Mouse (Mus musculus): ENCODE measurements around the gene Rpl29.

Gene Rpl29

GRCm38 (mm10) chr9:106416826-106417225 is 12.4 kb upstream of the Rpl29 start:
- in situ Hi-C loops (cut with MboI, MseI) = loop anchor here (25.0 kb wide), 1 partner anchor 755 kb away; no protein-coding TSS in a partner anchor

- in situ Hi-C loops (cut with MboI, MseI) = loop anchor here (25.0 kb wide), 1 partner anchor 756 kb away; no protein-coding TSS in a partner anchor
Observed at GRCm38 (mm10) chr9:106417841-106418625, 11.2 kb upstream of the Rpl29 start.

GRCm38 (mm10) chr9:106420608-106421007 is 8.6 kb upstream of the Rpl29 start:
- in situ Hi-C loops (cut with MboI, MseI) = loop anchor here (5.0 to 25.0 kb wide), 3 partner anchors 113 to 758 kb away; no protein-coding TSS in a partner anchor

- in situ Hi-C loops (cut with MboI, MseI) = loop anchor here (5.0 to 25.0 kb wide), 3 partner anchors 114 to 759 kb away; no protein-coding TSS in a partner anchor
Observed at GRCm38 (mm10) chr9:106421033-106421864, 8.0 kb upstream of the Rpl29 start.

DNA sequence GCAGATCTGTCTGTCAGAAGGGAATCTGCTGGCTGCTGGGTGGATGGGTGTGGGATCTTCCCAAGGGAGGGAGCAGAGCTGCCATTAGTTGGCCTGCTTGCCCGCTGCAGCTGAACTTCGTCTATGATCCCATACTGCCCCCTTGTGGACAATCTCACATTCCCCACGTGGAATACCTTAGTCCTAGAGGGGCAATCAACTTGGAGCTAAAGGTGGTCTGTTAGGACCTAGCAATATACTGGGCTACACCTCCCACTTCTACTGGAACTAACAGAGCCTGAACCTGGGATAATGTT is 7.4 kb upstream of the Rpl29 start:
- in situ Hi-C loops (cut with MboI, MseI) = loop anchor here (5.0 to 25.0 kb wide), 3 partner anchors 115 to 760 kb away; no protein-coding TSS in a partner anchor

DNA sequence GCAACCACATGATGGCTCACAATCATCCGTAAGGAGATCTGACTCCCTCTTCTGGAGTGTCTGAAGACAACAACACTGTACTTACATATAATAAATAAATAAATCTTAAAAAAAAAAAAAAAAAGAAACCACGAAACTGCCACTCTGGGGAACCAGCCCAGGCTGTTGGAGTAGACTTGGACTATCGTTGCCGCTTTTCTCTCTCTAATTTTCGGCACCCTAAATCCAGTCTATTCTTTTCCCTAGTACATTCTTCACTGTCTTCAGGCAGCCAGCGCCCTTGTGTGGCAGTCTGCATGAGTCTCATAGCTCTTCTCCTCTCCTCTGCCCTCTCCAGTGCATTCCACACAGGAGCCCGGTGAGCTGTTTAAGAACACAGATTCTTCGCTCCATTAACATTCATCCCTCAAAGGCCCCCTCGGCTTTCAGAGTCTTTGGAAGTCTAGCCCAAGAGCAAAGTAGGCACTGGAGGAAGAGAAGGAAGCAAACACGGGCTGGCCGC is 484 bp upstream of the Rpl29 start:
- in situ Hi-C loops (cut with MboI, MseI) = loop anchor here (10.0 kb wide), 1 partner anchor 214 kb away; no protein-coding TSS in a partner anchor

- in situ Hi-C loops (cut with MboI, MseI) = no loop called here
Observed at GRCm38 (mm10) chr9:106430015-106430264, 686 bp downstream of the Rpl29 start.

DNA sequence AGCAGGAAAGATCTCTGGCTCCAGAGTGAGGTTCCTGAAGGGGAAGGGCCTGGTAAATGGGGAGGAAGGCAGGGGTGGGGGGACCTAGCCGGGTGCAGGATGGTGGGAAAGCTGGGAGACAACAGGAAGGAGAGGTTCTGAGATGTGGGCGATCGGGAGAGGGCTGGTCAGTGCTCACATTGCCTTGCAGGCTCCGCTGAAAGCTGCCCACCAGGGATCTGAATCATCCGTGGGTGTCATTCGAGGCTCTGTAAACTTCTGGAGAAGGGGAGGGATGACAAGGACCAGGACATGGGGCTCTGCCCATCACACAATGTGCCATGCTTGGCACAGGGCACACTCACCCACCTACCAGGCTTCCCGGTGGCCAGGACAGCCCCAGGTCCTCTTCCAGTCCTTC is 4.1 kb downstream of the Rpl29 start:
- in situ Hi-C loops (cut with MboI, MseI) = no loop called here

- in situ Hi-C loops (cut with MboI, MseI) = no loop called here
Observed at GRCm38 (mm10) chr9:106436566-106436965, 7.3 kb downstream of the Rpl29 start.

DNA sequence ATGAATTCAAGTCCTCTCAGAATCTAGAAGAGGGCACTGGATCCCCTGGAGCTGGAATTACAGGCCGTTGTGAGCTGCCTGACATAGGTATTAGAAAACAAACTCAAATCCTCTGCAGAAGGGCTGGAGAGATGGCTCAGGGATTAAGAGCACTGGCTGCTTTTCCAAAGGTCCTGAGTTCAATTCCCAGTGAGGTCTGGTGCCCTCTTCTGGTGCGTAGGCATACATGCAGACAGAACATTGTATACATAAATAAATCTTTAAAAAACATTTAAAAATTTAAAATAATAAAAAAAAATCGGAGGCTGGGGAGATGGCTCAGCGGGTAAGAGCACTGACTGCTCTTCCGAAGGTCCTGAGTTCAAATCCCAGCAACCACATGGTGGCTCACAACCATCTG is 13.4 kb downstream of the Rpl29 start:
- in situ Hi-C loops (cut with MboI, MseI) = no loop called here

DNA sequence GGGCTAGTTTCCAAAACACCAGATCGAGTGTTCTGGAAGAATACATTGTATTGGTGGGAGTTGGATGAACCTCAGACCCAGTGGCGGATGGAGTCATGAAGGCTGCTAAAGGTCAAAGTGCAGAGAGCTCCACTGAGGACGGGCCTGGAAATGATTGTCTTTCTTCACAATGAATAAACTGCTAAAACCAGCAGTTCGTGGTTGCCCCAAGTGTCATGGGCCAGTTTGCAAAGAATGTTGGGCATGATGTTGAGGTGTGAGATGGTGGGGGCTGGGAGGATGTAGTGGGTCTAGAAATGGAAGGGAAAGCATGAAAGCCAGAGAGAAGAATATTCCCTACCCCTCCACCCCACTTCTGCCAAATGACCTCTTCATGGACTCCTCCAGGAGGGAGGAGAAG is 15.6 kb downstream of the Rpl29 start:
- in situ Hi-C loops (cut with MboI, MseI) = no loop called here

DNA sequence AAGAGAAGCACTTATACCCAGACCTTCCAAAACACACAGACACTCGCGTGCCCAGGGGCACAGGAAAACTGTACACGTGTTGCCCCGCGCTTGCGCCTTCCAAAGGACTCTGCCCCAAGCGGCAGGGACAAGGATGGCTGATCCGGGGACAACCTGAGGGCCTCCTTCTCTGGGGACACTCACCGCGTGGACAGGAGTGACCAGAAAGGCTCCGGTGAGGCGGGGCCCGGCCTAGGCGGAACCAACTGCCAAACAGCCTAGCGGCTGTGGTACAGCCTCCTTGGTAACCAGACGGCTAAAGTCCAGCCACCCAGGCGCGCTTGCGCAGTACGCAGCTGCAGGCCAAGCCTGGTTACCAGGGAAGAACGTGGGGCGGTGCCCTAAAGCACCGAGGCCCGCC is 18.1 kb downstream of the Rpl29 start, which contains the start of the genes Abhd14b and Abhd14a:
Abhd14b (plus strand) TSS at position 112 of the 400 bp plus-strand sequence.
Abhd14a (minus strand) TSS at position 331 of the 400 bp plus-strand sequence.
- in situ Hi-C loops (cut with MboI, MseI) = no loop called here

DNA sequence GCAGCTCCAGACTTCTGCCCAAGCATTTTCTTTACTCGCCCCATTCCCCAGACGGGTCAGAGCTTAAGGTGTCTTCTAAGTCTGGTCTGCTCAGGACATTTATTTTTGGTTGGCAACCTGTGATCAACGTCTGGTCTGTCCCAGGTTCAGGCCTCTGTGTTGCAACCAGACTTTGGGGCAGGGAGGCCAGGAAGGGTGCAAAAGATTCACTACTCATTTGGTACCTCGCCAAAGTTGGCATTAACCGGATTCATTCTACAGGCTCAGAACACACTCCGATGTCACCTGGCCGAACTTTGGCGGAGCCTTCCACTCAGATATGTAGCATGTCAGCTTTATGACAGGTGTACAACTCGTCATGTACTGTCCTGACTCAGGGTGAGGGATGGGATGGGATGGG is 18.7 kb downstream of the Rpl29 start:
- in situ Hi-C loops (cut with MboI, MseI) = no loop called here

DNA sequence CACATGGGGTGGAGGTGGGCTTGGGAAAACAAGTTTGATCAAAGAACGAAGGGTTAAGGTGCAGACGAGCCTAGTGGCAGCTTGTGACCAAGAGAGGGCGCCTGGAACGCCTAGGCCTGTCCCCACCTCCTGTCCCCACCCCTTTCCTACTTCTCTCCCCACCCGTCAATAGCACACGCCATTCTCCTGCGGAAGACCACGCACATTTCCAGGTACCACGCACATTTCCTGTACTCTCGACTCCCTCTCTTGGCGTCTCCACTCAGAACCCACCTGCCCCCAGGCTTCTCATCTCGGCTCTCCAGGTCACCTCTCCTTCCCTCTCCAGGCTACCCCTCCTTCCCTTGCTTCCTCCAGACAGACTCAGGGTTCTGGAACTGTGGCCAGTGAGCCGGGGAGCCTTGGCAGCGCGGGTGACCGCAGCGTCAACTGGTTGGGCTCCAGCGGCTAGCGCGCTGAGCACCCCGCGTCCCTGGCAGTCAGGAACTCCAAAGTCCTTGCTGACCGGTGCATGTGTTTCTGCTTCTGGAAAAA is 19.3 kb downstream of the Rpl29 start:
- in situ Hi-C loops (cut with MboI, MseI) = no loop called here

DNA sequence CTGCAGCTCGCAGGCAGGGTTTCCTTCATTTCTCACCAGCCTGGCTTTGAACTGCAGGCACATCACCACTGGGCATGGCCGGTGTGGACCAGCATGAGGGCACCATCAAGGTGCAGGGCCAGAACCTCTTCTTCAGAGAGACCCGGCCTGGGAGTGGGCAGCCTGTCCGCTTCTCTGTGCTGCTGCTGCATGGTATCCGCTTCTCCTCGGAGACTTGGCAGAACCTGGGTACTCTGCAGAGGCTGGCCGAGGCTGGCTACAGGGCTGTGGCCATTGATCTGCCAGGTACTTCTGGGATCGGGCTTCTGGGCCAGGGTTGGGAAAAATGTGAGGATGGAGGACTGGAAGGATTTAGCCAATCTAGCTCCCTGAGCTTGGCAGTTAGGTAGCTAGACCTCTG is 20.7 kb downstream of the Rpl29 start:
- in situ Hi-C loops (cut with MboI, MseI) = no loop called here

DNA sequence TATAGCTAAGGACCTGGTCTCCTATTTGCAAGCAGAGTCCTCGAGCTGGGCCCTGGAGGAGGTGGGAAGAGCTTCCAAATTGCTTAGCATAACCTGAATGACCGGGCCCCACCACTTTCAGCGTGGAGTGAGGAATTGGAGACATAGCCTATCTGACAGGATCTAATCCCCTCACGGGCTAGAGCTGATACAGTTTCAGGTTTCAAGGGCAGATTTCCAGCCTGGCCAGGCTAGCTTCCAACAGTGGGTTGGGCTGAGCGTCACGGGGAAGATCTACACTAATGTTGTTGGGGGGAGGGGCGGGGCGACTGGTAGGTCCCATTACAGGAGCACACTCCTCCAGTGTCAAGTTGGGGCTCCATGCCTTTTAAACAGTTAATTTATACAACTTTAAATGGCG is 21.4 kb downstream of the Rpl29 start:
- in situ Hi-C loops (cut with MboI, MseI) = no loop called here

DNA sequence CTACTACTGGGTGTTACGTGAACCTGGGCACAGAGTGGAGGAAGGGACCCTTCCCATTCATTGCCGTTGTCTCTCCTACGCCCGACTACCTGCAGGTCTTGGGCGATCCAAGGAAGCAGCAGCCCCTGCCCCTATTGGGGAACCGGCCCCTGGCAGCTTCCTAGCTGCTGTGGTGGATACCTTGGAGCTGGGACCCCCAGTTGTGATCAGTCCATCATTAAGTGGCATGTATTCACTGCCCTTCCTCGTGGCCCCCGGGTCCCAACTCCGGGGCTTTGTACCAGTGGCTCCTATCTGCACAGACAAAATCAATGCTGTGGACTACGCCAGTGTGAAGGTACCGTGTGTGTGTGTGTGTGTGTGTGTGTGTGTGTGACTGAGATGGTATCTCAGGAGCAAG is 22.0 kb downstream of the Rpl29 start:
- in situ Hi-C loops (cut with MboI, MseI) = no loop called here

DNA sequence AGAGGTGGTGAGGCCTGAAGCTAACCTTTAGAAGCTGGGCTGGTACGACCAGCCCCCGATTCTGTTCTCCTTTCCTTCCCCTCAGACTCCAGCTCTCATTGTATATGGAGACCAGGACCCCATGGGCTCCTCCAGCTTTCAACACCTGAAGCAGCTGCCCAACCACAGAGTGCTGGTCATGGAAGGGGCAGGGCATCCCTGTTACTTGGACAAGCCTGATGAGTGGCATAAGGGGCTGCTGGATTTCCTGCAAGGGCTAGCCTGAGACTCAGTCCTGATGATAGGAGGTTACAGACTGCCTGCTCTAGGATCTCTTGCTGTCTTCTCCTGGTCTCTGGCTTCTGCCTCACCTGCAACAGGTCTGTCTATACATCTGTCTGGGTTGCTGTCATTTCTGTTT is 22.6 kb downstream of the Rpl29 start:
- in situ Hi-C loops (cut with MboI, MseI) = no loop called here

DNA sequence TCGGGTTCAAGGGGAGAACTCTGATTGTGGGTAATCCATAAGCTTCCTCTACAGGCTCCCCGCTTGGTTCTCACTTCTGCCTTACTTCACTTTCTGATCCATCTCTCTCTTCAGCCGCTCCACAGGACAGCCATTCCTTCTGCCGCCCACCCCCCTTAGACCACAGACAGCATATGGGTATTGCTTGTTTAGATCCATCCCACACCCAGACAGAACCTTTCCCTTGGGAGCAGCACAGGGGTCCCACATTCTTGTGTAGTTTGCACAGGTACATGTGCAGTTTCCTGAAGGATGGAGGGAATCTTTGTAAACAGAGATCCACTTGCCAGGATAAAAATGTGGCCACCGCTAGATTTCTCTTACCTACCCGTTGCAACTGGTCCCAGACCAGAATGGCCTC is 23.1 kb downstream of the Rpl29 start:
- in situ Hi-C loops (cut with MboI, MseI) = no loop called here

GRCm38 (mm10) chr9:106452821-106453220 is 23.6 kb downstream of the Rpl29 start:
- in situ Hi-C loops (cut with MboI, MseI) = no loop called here

GRCm38 (mm10) chr9:106453271-106454070 is 24.2 kb downstream of the Rpl29 start, which contains the start of gene Pcbp4:
Gene Pcbp4, plus strand, starts transcription at chr9:106453291.
- in situ Hi-C loops (cut with MboI, MseI) = no loop called here
